Mouse (Mus musculus) brain, embryonic 14.5 days (tissue): ENCODE results near the gene Draxin.

Experiments
- CTCF ChIP-seq: fragments of 200-500 bp; IDR thresholded peaks from 2 replicates; pipeline ENCODE4 v1.5.1; 2012; ENCODE audit warnings: inconsistent platforms, mild to moderate bottlenecking, moderate library complexity, borderline replicate concordance; ENCODE audit not compliant: insufficient read depth, insufficient read length; ENCODE audit errors: extremely low read depth
- POLR2A ChIP-seq: fragments of 200-500 bp; IDR thresholded peaks from 2 replicates; pipeline ENCODE4 v1.6.1; 2012; ENCODE audit warnings: mild to moderate bottlenecking, inconsistent platforms, borderline replicate concordance; ENCODE audit not compliant: poor library complexity, insufficient read depth, insufficient read length, severe bottlenecking; ENCODE audit errors: extremely low read depth

GRCm38 (mm10) chr4:148143721-148144120 is 13.2 kb upstream of the Draxin start:
- TF ChIP-seq CTCF (no peak), POLR2A (no peak)
